Mouse (Mus musculus) stomach, embryonic 14.5 days (tissue): ENCODE measurements around the gene Map3k1. TPM values are rescaled to one million over a fixed set of nuclear protein-coding genes. Genes with fewer than 3 reads are reported as not detected.

Source experiments
- ATAC-seq: fragments of 200-750 bp; cut with Nextera tagmentation; 2 replicates; pipeline ENCODE4 v1.8.0; 2017; ENCODE audit warnings: low read depth, moderate TSS enrichment; ENCODE audit not compliant: insufficient number of reproducible peaks, insufficient read depth, low FRiP score
- H3K27ac ChIP-seq: fragments of 300-500 bp; sonication (generic); 2 replicates; pipeline ENCODE4 v1.5.1; 2014; ENCODE audit warnings: mild to moderate bottlenecking, low read length, moderate library complexity, mixed read lengths
- H3K27me3 ChIP-seq: fragments of 300-500 bp; sonication (generic); 2 replicates; pipeline ENCODE4 v1.6.1; 2014; ENCODE audit warnings: low read length, control low read depth, mixed read lengths; ENCODE audit not compliant: control insufficient read depth, insufficient read depth
- H3K36me3 ChIP-seq: fragments of 300-500 bp; sonication (generic); 2 replicates; pipeline ENCODE4 v1.6.1; 2014; ENCODE audit warnings: mild to moderate bottlenecking, control low read depth, low read length, moderate library complexity, mixed read lengths; ENCODE audit not compliant: control insufficient read depth, insufficient read depth
- H3K4me1 ChIP-seq: fragments of 300-500 bp; sonication (generic); 2 replicates; pipeline ENCODE4 v1.6.1; 2014; ENCODE audit warnings: low read length, control low read depth, mixed read lengths; ENCODE audit not compliant: control insufficient read depth, insufficient read depth
- H3K4me2 ChIP-seq: fragments of 300-500 bp; sonication (generic); replicated peaks from 2 replicates; pipeline ENCODE4 v1.6.1; 2014; ENCODE audit warnings: low read depth, low read length, control low read depth
- H3K4me3 ChIP-seq: fragments of 300-500 bp; sonication (generic); 2 replicates; pipeline ENCODE4 v1.5.1; 2014; ENCODE audit warnings: low read depth, low read length, control low read depth
- H3K9ac ChIP-seq: fragments of 300-500 bp; sonication (generic); replicated peaks from 2 replicates; pipeline ENCODE4 v1.6.1; 2014; ENCODE audit warnings: low read depth, mild to moderate bottlenecking, control low read depth, low read length, moderate library complexity, mixed read lengths
- H3K9me3 ChIP-seq: fragments of 300-500 bp; sonication (generic); 2 replicates; pipeline ENCODE4 v1.6.1; 2016; ENCODE audit warnings: low read depth, low read length, control low read depth; ENCODE audit not compliant: control insufficient read depth
- WGBS: fragments of 180-500 bp; shearing (Covaris S2); extraction: QIAGEN DNeasy Blood & Tissue Kit; methylation state at CpG from one replicate; pipeline ENCODE4 v1.1.7; 2014; 5-methylcytosine and 5-hydroxymethylcytosine counted together
- polyA plus RNA-seq: library from polyadenylated mRNA; unstranded; fragments of >200 nt; fragmentation: Nextera tagmentation; extraction: Ambion mirVana; gene quantifications from 2 replicates; pipeline ENCODE4 v1.2.1, GENCODE M21; 2014

The Map3k1 gene
- polyA plus RNA-seq, 1 experiment from 2014 or later: 32.0 TPM

DNA sequence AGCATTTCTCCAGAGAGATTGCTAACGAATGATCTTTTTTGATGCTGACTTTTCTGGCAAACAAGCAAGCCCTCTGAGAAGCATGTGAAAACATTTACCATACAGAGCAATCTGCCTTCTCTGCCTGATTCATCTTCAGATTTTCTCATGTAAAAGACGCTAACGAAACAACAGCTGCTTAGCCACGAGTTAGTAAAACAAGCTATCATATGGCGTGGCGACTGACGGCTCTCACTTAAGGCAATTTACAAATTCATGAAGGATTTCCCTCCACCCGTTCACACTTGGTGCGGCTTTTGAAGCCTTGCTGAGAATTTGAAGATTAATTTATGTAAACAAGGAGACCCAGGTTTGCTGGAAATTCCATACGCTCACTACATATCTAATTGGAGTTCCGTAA, 25.8 kb upstream of the Map3k1 start:
- Histone ChIP-seq H3K4me1 (no peaks in the 10 kb centered on the region), H3K9me3 (no peaks in the 10 kb centered on the region), H3K4me3 (no peak overlapping the region), H3K9ac (no peak overlapping the region), H3K36me3 (no peaks in the 10 kb centered on the region), H3K27ac (no peak overlapping the region), H3K4me2 (no peak overlapping the region), H3K27me3 (no peaks in the 10 kb centered on the region)
- 51% methylated on average over 11 of the region's 11 CpGs for WGBS
- ATAC-seq: no peak

DNA sequence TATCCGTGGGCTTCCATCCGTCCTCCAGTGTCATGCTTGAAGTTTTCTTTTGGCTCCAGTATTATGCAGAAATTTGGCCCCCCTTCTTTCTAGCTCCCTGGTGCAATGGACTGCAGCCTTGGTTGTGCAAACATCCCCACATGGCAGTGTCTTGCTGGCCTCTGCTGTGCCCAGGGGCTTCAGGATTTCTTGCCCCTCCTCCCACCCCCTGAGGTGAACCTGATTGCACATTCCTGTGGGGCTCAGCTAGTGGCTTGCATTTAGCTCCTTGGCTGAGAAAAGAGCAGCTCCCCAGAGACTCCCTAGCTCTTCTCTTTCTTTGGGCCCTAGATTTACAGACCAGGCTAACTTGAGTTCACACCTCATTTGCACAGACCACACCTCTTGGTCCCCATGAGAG, 20.7 kb upstream of the Map3k1 start:
- Histone ChIP-seq H3K27me3 (no peaks in the 10 kb centered on the region), H3K9me3 (no peaks in the 10 kb centered on the region), H3K9ac (no peak overlapping the region), H3K4me1 (no peaks in the 10 kb centered on the region), H3K4me3 (no peak overlapping the region), H3K27ac (no peak overlapping the region), H3K36me3 (no peaks in the 10 kb centered on the region), H3K4me2 (no peak overlapping the region)
- WGBS: 48% methylated on average over 2 of the region's 2 CpGs
- ATAC-seq: no peak

DNA sequence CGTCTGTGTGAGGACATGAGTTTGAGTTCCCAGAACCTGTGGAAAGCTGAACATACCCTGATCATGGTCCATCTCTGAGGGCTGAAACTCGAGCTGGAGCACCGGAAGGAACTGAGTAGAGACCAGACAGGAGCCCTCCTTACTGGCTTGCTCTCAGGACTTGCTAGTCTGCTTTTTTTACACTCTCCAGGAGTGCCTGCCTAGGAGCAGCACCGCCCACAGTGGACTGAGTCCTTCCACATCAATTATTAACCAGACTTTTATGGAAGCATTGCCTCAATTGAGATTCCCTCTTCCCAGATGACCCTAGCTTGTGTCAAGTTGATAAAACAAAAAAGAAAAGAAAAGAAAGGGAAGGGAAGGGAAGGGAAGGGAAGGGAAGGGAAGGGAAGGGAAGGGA, 18.7 kb upstream of the Map3k1 start:
- H3K4me2 ChIP-seq: no peak overlapping the region
- 80% methylated on average over 4 of the region's 4 CpGs for WGBS

DNA sequence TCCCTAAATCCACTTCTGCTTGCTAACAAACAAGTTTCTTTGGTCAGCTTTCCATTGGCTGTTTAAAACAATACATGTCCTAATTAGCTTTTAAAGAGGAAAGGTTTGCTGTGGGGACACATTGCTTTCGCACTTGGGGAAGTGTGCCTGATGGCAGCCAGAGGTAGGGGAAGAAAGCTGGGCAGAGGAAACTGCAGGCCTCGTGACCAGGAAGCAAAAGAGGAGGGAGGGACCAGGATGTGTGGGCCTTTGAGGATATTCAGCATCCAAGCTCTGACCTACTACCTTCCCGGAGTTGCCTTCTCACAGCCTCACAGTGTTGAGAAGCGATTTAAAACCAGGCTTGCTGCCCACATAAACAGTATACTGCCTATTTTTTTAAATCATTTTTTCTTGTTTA, 15.4 kb upstream of the Map3k1 start:
- Histone ChIP-seq H3K27me3 (no peaks in the 10 kb centered on the region), H3K4me2 (no peak overlapping the region), H3K9me3 (no peaks in the 10 kb centered on the region), H3K9ac (no peak overlapping the region), H3K4me1 (no peaks in the 10 kb centered on the region), H3K36me3 (no peaks in the 10 kb centered on the region), H3K27ac (no peak overlapping the region), H3K4me3 (no peak overlapping the region)
- ATAC-seq: no peak
- WGBS: 63% methylated on average over 4 of the region's 4 CpGs

More for the DNA sequence above, 18.7 kb upstream of the Map3k1 start:
- H3K27ac ChIP-seq: no peak overlapping the region
- H3K4me1 ChIP-seq: no peaks in the 10 kb centered on the region
- H3K9ac ChIP-seq: no peak overlapping the region
- no peak overlapping the region for H3K4me3 ChIP-seq
- H3K27me3 ChIP-seq: no peaks in the 10 kb centered on the region
- no peaks in the 10 kb centered on the region for H3K36me3 ChIP-seq
- no peak for ATAC-seq
- no peaks in the 10 kb centered on the region for H3K9me3 ChIP-seq

DNA sequence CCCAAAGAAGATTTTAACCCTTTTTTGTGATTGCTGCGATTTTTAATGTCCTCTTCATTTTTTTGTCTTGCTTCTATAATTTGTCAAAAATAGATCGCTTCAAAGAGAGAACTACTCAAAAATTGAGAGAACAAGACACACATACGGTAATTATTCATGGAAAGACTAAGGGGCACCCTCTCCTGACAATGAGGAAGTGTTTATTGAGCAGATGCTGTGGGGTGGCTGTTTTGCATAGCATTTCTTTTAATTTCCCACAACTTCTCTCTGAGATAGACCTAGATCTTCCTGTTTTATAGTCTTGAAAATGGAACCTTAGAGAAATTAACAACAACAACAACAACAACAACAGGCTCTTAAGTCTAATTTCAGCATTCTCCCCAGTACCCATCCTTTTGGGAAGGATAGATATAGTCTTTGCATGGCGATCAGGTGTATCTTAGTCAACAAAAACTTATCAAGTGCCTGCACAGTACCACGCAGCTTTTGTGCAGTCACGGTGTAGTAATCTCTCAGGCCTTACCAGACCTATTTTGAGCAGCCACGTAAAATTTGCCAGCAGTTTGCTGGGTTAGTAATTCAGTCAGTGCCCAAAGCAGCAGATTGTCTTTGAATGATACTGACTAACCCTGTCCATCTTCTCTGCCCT, 13.1 kb upstream of the Map3k1 start:
- H3K27ac ChIP-seq: no peak overlapping the region
- H3K36me3 ChIP-seq: no peaks in the 10 kb centered on the region
- no peak overlapping the region for H3K4me2 ChIP-seq
- no peaks in the 10 kb centered on the region for H3K27me3 ChIP-seq
- no peak overlapping the region for H3K9ac ChIP-seq
- ATAC-seq: no peak
- 84% methylated on average over 7 of the region's 7 CpGs for WGBS
- no peaks in the 10 kb centered on the region for H3K4me1 ChIP-seq
- no peaks in the 10 kb centered on the region for H3K9me3 ChIP-seq
- H3K4me3 ChIP-seq: no peak overlapping the region

DNA sequence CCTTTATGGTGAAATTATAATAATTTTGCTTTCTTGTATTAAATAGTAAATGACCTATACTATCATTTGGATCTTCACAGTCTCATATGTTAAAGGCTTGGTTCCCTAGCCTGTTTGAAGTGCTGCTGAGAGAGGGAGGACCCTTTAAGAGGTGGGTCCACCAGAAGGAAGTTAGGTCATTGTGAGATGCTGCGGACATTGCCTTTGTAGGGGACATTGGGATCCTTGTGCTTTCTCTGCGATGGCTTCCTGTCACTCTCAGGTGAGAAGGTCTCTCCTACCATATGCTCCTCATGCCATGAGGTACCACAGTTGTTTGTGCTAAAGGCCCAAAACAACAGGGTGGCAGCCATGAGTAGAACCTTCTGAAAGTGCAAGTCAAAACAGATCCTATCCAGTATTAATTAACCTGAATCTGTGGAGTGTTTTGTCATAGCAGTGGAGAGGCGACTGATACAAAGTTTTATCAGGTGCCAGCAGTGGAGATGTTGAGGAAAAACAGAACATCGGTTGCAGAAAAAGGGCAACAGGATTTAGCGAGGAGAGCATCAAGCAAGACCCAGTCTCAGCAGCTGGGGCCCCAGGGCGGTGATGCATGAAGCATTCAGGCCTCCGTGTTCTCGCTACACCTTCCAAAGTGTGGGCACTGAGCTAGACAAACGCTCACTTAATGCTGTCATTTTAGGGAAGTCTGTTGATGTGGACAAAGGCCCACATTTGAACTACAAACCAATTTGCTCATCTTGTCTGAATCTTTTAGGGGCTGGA, 11.0 kb upstream of the Map3k1 start:
- 84% methylated on average over 9 of the region's 9 CpGs for WGBS
- ATAC-seq: no peak
- Histone ChIP-seq H3K36me3 (no peaks in the 10 kb centered on the region), H3K27ac (no peak overlapping the region), H3K9me3 (no peaks in the 10 kb centered on the region), H3K4me3 (no peak overlapping the region), H3K4me1 (no peaks in the 10 kb centered on the region), H3K9ac (no peak overlapping the region), H3K4me2 (no peak overlapping the region), H3K27me3 (no peaks in the 10 kb centered on the region)

DNA sequence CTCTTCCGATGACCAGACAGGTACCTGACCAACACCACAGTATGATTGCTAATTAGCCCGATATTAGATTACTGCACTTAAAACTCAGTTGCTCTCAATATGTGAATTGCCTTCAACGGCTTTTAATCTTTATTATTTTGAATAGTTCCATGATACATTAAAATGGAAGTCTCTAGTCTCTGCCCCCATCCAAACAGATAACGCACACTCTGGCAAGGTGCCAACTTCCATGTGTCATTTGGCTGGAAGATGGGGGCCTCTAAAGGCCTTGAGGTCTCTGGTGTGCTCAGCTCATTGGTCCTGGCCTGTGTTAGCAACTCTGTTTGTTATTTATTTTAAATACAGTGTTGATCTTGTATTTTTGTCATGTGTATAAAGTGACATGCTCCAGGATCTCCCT, 10.3 kb upstream of the Map3k1 start:
- WGBS: 74% methylated on average over 4 of the region's 4 CpGs

DNA sequence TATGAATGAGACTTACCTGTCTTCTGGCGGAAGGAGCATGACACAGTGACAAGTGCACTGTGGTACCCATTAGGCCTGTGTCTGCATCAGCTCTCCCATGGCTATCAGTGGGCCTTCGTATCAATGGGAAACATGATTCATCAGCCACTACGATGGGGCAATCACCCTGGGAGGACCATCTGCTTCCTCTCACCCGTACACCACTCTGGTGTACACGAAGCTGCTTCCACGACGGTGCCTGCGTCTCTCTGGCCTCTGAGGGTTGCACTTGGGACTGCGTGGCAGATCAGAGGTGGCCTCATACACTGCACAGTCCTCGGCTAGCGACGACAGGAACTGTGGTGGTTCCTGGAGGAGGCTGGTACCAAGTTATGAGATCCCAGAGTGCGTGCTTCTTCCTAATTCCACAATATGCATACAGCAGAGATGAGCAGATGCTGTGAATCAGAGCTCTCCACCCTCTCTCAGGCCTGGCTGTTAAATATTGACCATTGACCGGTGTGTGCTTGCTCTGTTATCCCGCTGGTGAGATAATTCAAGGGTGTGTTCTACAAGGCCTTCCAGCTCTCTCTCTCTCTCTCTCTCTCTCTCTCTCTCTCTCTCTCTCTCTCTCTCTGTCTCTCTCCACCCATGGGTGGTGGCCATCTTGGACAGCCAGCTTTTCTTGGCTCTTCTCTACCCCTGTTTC, 9.6 kb upstream of the Map3k1 start:
- WGBS: 64% methylated on average over 15 of the region's 15 CpGs
- ATAC-seq: no peak
- Histone ChIP-seq H3K27me3 (no peaks in the 10 kb centered on the region), H3K9me3 (no peaks in the 10 kb centered on the region), H3K36me3 (no peaks in the 10 kb centered on the region), H3K4me2 (no peak overlapping the region), H3K27ac (no peak overlapping the region), H3K9ac (no peak overlapping the region), H3K4me3 (no peak overlapping the region), H3K4me1 (no peaks in the 10 kb centered on the region)

More for the DNA sequence above, 10.3 kb upstream of the Map3k1 start:
- Histone ChIP-seq H3K4me1 (no peaks in the 10 kb centered on the region), H3K36me3 (no peaks in the 10 kb centered on the region), H3K4me3 (no peak overlapping the region), H3K27ac (no peak overlapping the region), H3K9ac (no peak overlapping the region), H3K4me2 (no peak overlapping the region), H3K27me3 (no peaks in the 10 kb centered on the region), H3K9me3 (no peaks in the 10 kb centered on the region)
- ATAC-seq: no peak
